ENCODE assay signal across 25 mouse cellular contexts in genomic region chr5:65916930-65917329, GRCm38 (mm10). TPM values are rescaled to one million over a fixed set of nuclear protein-coding genes. Genes with fewer than 3 reads are reported as not detected.
DNase-seq lines count a peak whose midpoint lies in the region; ATAC-seq and TF ChIP-seq lines count a peak whose summit lies in the region.
"Had no signal": no experiment of that assay in that cellular context is flagged by ENCODE, and none has a peak within 500 bp of the region (broad histone marks: within the 10 kb centered on the region; RNA-seq: fewer than 3 reads in every experiment).

No protein-coding gene starts in this region.

- peak; percentile 37 for DNase-seq in 416B (ENCODE audit: low read depth)
- peak; percentile 28 for DNase-seq in CH12.LX (ENCODE audit: extremely low read depth)
- DNase-seq in induced T-regulatory cell, adult 2 months (ENCODE audit: low read depth) = peak; percentile 57
- DNase-seq in splenic B cell, adult 2 months (ENCODE audit: low read depth, low spot score) = peak; percentile 58
- DNase-seq in retina, postnatal 1 day = no peak
- DNase-seq in spleen, postnatal 36 days (ENCODE audit: low spot score in 2 of 2) = no peak
- DNase-seq: adrenal gland, adult 2 months; adrenal gland, adult 8-10 months; adrenal gland, postnatal 10 days; adrenal gland, postnatal 14 days; adrenal gland, postnatal 25 days; adrenal gland, postnatal 36 days; cerebellum, adult 11 months; cerebellum, adult 11-12 months; cerebellum, adult 18-20 months; cerebellum, adult 2 months; cerebellum, adult 8-10 months had no signal

- no peak overlapping the region for H3K4me3 ChIP-seq in CH12.LX (replicated peaks in 1 of 3; ENCODE audit: low read depth in 2 of 3, low read length in 2 of 3, poor library complexity in 1 of 3)
- no peak overlapping the region for H3K4me3 ChIP-seq in hindbrain, embryonic 13.5 days

- ATAC-seq in hindbrain, embryonic 13.5 days (ENCODE audit: low FRiP score) = no peak
- ATAC-seq in CD4-positive, CD25-positive, alpha-beta regulatory T cell, adult 4 months = no peak
- ATAC-seq: activated CD4-positive, CD25-positive, alpha-beta regulatory T cell, adult 4 months; Patski had no signal

- in situ Hi-C loops in CH12.LX (cut with MboI; ENCODE audit: low pct_ligation_motif_present, low pct_unique_long_range_greater_than_20kb, low sequenced_read_pairs) = no loop called here

- no peak overlapping the region for H3K4me2 ChIP-seq in CH12.LX (ENCODE audit: insufficient read depth, low read depth, poor library complexity, severe bottlenecking)
- H3K4me2 ChIP-seq in hindbrain, embryonic 13.5 days = no peak overlapping the region

- dilution Hi-C loops in CH12.LX (cut with MboI; ENCODE audit: extremely low pct_ligation_motif_present, extremely low pct_unique_long_range_greater_than_20kb, low sequenced_read_pairs) = no loop called here

- H3K9ac ChIP-seq in CH12.LX (ENCODE audit: insufficient read depth, low read depth) = no peak overlapping the region
- no peak overlapping the region for H3K9ac ChIP-seq in hindbrain, embryonic 13.5 days

- H3K4me1 ChIP-seq in CH12.LX (ENCODE audit: control insufficient read depth in 1 of 2, insufficient read depth in 2 of 2) = peaks cover 2 to 19% of the 10 kb centered on the region in 2 experiments
- H3K4me1 ChIP-seq in hindbrain, embryonic 13.5 days (replicated peaks) = peaks cover 13% of the 10 kb centered on the region

- no peak for TF ChIP-seq RAD21 in CH12.LX (IDR thresholded peaks at IDR 0.05; ENCODE audit: low read depth, low read length)

- H3K79me2 ChIP-seq in CH12.LX (replicated peaks; ENCODE audit: control insufficient read depth, extremely low read depth, insufficient read depth, poor library complexity, severe bottlenecking) = no peaks in the 10 kb centered on the region

- no peak for TF ChIP-seq POLR2A in CH12.LX (IDR thresholded peaks at IDR 0.05; ENCODE audit: low read depth, low read length)

- no peak overlapping the region for H3K27ac ChIP-seq in CH12.LX (ENCODE audit: insufficient read depth, low read depth)
- H3K27ac ChIP-seq in hindbrain, embryonic 13.5 days = no peak overlapping the region

- no peak for TF ChIP-seq CTCF in CH12.LX (conservative IDR thresholded peaks at IDR 0.05 in 1 of 2, IDR thresholded peaks at IDR 0.05 in 1 of 2; ENCODE audit: low read depth in 2 of 2, low read length in 2 of 2)

- no peak for TF ChIP-seq EP300 in CH12.LX (IDR thresholded peaks at IDR 0.05; ENCODE audit: low read length)

- no peaks in the 10 kb centered on the region for H3K36me3 ChIP-seq in CH12.LX (replicated peaks in 1 of 2; ENCODE audit: control insufficient read depth in 1 of 2, insufficient read depth in 1 of 2, low read length in 1 of 2)
- H3K36me3 ChIP-seq in splenic B cell, adult 2 months (ENCODE audit: control insufficient read depth, insufficient read depth, low read length, poor library complexity, severe bottlenecking) = no peaks in the 10 kb centered on the region
- no peaks in the 10 kb centered on the region for H3K36me3 ChIP-seq in hindbrain, embryonic 13.5 days
- H3K36me3 ChIP-seq: G1E had no signal

- no peaks in the 10 kb centered on the region for H3K27me3 ChIP-seq in CH12.LX (replicated peaks)
- no peaks in the 10 kb centered on the region for H3K27me3 ChIP-seq in splenic B cell, adult 2 months (ENCODE audit: control insufficient read depth, insufficient read depth, low read length, poor library complexity, severe bottlenecking)
- H3K27me3 ChIP-seq in hindbrain, embryonic 13.5 days = no peaks in the 10 kb centered on the region
- H3K27me3 ChIP-seq: Patski had no signal

- H3K9me3 ChIP-seq in CH12.LX (replicated peaks; ENCODE audit: low read length) = peaks cover 8% of the 10 kb centered on the region
- H3K9me3 ChIP-seq in hindbrain, embryonic 13.5 days = no peaks in the 10 kb centered on the region
- H3K9me3 ChIP-seq: G1E had no signal

- 88% methylated on average over 5 of the region's 5 CpGs for WGBS in hindbrain, embryonic 13.5 days

TF ChIP-seq in CH12.LX, 34 proteins besides CTCF, POLR2A, EP300 and RAD21:
- TF ChIP-seq KAT2A (IDR thresholded peaks at IDR 0.05; ENCODE audit: insufficient replicate concordance, low read length) (no peak), MAFK (IDR thresholded peaks at IDR 0.05; ENCODE audit: insufficient replicate concordance, low read length) (no peak), ETS1 (conservative IDR thresholded peaks at IDR 0.05; ENCODE audit: low read depth, low read length) (no peak), MEF2A (IDR thresholded peaks at IDR 0.05; ENCODE audit: borderline replicate concordance, low read depth, low read length) (no peak), NRF1 (IDR thresholded peaks at IDR 0.05; ENCODE audit: low read depth, low read length) (no peak), MXI1 (IDR thresholded peaks at IDR 0.05; ENCODE audit: low read depth, low read length) (no peak), TBP (conservative IDR thresholded peaks at IDR 0.05; ENCODE audit: low read depth, low read length) (no peak)

RNA-seq across cellular contexts. Expression of gene Chrna9, which starts 17.8 kb away (rescaled TPM):
- total RNA-seq in CH12.LX (2012; rRNA removed) (not detected in 2 replicates), CH12.LX (2014; rRNA removed) (not detected in 2 replicates)
- polyA plus RNA-seq in CH12.LX (2012; ENCODE audit: insufficient read length, low read depth) = 0.57 TPM in 1 of 2 replicates, not detected in the other
- polyA plus RNA-seq in hindbrain, embryonic 13.5 days (2015; fragmentation: Nextera tagmentation; extraction: Ambion mirVana) = 0.14 TPM in 1 of 2 replicates, not detected in the other
- polyA plus RNA-seq in CD4-positive, CD25-positive, alpha-beta regulatory T cell, adult 4 months (2017; shearing (Covaris generic)) = 1 to 10 TPM; 2.0 to 2.1 TPM
- total RNA-seq: adrenal gland, adult 2 months; adrenal gland, adult 8-10 months; adrenal gland, postnatal 25 days; adrenal gland, postnatal 36 days; MEL had no signal
- polyA plus RNA-seq: adrenal gland, adult 2 months; brain, embryonic 14.5 days; C2C12; cerebellum, adult 2 months; G1E; Patski had no signal

RNA-seq across cellular contexts. Expression of gene Rhoh, which starts 55.9 kb away (rescaled TPM):
- total RNA-seq in CH12.LX (2012; rRNA removed) (18.9 and 23.3 TPM in 2 replicates), CH12.LX (2014; rRNA removed) (20.0 and 22.1 TPM in 2 replicates)
- 12.1 and 13.7 TPM in 2 replicates for polyA plus RNA-seq in CH12.LX (2012; ENCODE audit: insufficient read length, low read depth)
- 0.30 and 0.60 TPM in 2 replicates for polyA plus RNA-seq in hindbrain, embryonic 13.5 days (2015; fragmentation: Nextera tagmentation; extraction: Ambion mirVana)
- 100 to 1,000 TPM; 342 to 463 TPM for polyA plus RNA-seq in CD4-positive, CD25-positive, alpha-beta regulatory T cell, adult 4 months (2017; shearing (Covaris generic))
- polyA plus RNA-seq: C2C12, G1E had no signal

Comparison
In these comparisons a context has a peak if more than half of its experiments do, and no peak if none do; other contexts are left out.
1. DNase-seq: peak in 416B (single experiment), CH12.LX (single experiment), induced T-regulatory cell, adult 2 months (single experiment) and splenic B cell, adult 2 months (single experiment); none in retina, postnatal 1 day (single experiment) and spleen, postnatal 36 days (0 of 2).
2. RNA of gene Rhoh, which starts 55.9 kb away (polyA plus RNA-seq): 342 to 463 TPM in CD4-positive, CD25-positive, alpha-beta regulatory T cell, adult 4 months; 12.1 to 13.7 TPM in CH12.LX and 0.30 to 0.60 TPM in hindbrain, embryonic 13.5 days; every median in the first group is over 10 times any median in the second.